Mouse (Mus musculus) embryonic fibroblast, embryonic 13.5 days (primary cell): ENCODE results near the gene Mrpl52.

Source experiments
- CTCF ChIP-seq: IDR thresholded peaks from 2 replicates; pipeline ENCODE4 v1.5.1; 2011; ENCODE audit warnings: mild to moderate bottlenecking, control low read depth, low read length, moderate library complexity, borderline replicate concordance; ENCODE audit not compliant: insufficient read depth
- POLR2A ChIP-seq: IDR thresholded peaks from 2 replicates; pipeline ENCODE4 v1.6.1; 2011; ENCODE audit warnings: low read depth, mild to moderate bottlenecking, control low read depth, low read length, moderate library complexity

DNA sequence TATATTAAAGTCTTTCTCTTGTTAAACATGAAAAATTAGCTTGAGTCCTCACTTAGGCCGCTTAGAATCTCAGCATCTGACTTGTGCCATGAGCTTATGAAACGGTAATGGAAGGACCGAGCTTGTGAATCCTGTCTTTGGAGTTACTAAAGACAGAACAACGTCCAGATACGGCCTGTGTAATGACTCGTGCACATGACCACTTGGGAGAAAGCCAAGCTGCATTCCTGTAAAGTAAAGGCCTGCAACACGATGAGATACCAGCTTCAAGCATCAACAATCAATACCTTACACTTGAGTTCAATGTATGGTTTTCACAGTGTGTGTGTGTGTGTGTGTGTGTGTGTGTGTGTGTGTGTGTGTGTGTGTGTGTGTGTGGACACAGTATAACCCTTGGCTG, 30.0 kb upstream of the Mrpl52 start:
- TF ChIP-seq POLR2A (no peak), CTCF (no peak)
